Mouse (Mus musculus) MEL (cell line): Measurements from ENCODE around the gene Cry2. TPM values are rescaled to one million over a fixed set of nuclear protein-coding genes. Genes with fewer than 3 reads are reported as not detected.

Source experiments
- DNase-seq: peaks from one replicate; pipeline ENCODE4 v3.0.0; 2011; ENCODE audit warnings: low read depth, low spot score
- H3K27ac ChIP-seq: 2 replicates; pipeline ENCODE4 v1.5.1; 2012; ENCODE audit warnings: low read depth, mild to moderate bottlenecking, control low read depth, low read length, moderate library complexity; ENCODE audit not compliant: control insufficient read depth
- H3K27me3 ChIP-seq, 2 experiments: fragments of 150-350 bp in 1 of 2; sonication (generic) in 1 of 2; 2 replicates each; pipeline ENCODE4 v1.6.1; 2012; ENCODE audit warnings: low read length in 2 of 2, mild to moderate bottlenecking in 2 of 2, improper control_type of control experiment in 1 of 2, moderate library complexity in 1 of 2; ENCODE audit not compliant: insufficient read depth in 2 of 2, control insufficient read depth in 1 of 2
- H3K36me3 ChIP-seq, 2 experiments: 2 replicates each; pipeline ENCODE4 v1.6.1; 2012 to 2014; ENCODE audit warnings: low read length in 2 of 2, improper control_type of control experiment in 1 of 2, inconsistent platforms in 1 of 2, mild to moderate bottlenecking in 1 of 2; ENCODE audit not compliant: insufficient read depth in 2 of 2, control insufficient read depth in 1 of 2
- H3K4me1 ChIP-seq, 2 experiments: fragments of 150-350 bp in 1 of 2; sonication (generic) in 1 of 2; 2 replicates each; pipeline ENCODE4 v1.6.1; 2012; ENCODE audit warnings: low read length in 2 of 2, improper control_type of control experiment in 1 of 2, mild to moderate bottlenecking in 1 of 2; ENCODE audit not compliant: insufficient read depth in 2 of 2, control insufficient read depth in 1 of 2
- H3K4me3 ChIP-seq, 2 experiments: fragments of 150-350 bp in 1 of 2; sonication (generic) in 1 of 2; 2 replicates each; pipeline ENCODE4 v1.5.1; 2012; ENCODE audit warnings: low read depth in 2 of 2, low read length in 2 of 2, mild to moderate bottlenecking in 2 of 2, moderate library complexity in 2 of 2, control low read depth in 1 of 2, improper control_type of control experiment in 1 of 2; ENCODE audit not compliant: control insufficient read depth in 1 of 2, insufficient read depth in 1 of 2
- H3K79me2 ChIP-seq: 2 replicates; pipeline ENCODE4 v1.6.1; 2012; ENCODE audit warnings: mild to moderate bottlenecking, low read length, moderate library complexity; ENCODE audit not compliant: control insufficient read depth, poor library complexity, insufficient read depth
- H3K9ac ChIP-seq: 2 replicates; pipeline ENCODE4 v1.6.1; 2012; ENCODE audit warnings: low read depth, mild to moderate bottlenecking, control low read depth, low read length, moderate library complexity; ENCODE audit not compliant: control insufficient read depth, poor library complexity, severe bottlenecking
- H3K9me3 ChIP-seq: fragments of 150-350 bp; sonication (generic); replicated peaks from 2 replicates; pipeline ENCODE4 v1.6.1; 2012; ENCODE audit warnings: mild to moderate bottlenecking, low read length, improper control_type of control experiment, moderate library complexity; ENCODE audit not compliant: insufficient read depth
- CHD1 ChIP-seq: IDR thresholded peaks from 2 replicates; pipeline ENCODE4 v1.6.1; 2012; ENCODE audit warnings: low read depth, mild to moderate bottlenecking, inconsistent platforms, low read length, improper control_type of control experiment
- CTCF ChIP-seq, 3 experiments: IDR thresholded peaks in 2 of 3; conservative IDR thresholded peaks in 1 of 3; 2 replicates each; pipeline ENCODE4 v1.5.1; 2011 to 2012; ENCODE audit warnings: low read length in 3 of 3, low read depth in 2 of 3, mild to moderate bottlenecking in 2 of 3, improper control_type of control experiment in 1 of 3, inconsistent platforms in 1 of 3, mixed read lengths in 1 of 3, moderate library complexity in 1 of 3; ENCODE audit not compliant: control insufficient read depth in 1 of 3, insufficient read depth in 1 of 3, poor library complexity in 1 of 3, severe bottlenecking in 1 of 3
- ETS1 ChIP-seq: IDR thresholded peaks from 2 replicates; pipeline ENCODE4 v1.6.1; 2012; ENCODE audit warnings: low read depth, mild to moderate bottlenecking, inconsistent platforms, low read length, improper control_type of control experiment, moderate library complexity
- JUND ChIP-seq: IDR thresholded peaks from 2 replicates; pipeline ENCODE4 v1.6.1; 2011; ENCODE audit warnings: low read depth, mild to moderate bottlenecking, improper control_type of control experiment, low read length
- MAFK ChIP-seq: IDR thresholded peaks from 2 replicates; pipeline ENCODE4 v1.6.1; 2011; ENCODE audit warnings: low read depth, mild to moderate bottlenecking, low read length, improper control_type of control experiment, borderline replicate concordance
- MAX ChIP-seq: IDR thresholded peaks from 2 replicates; pipeline ENCODE4 v1.6.1; 2011; ENCODE audit warnings: low read length, improper control_type of control experiment
- MAZ ChIP-seq: IDR thresholded peaks from 2 replicates; pipeline ENCODE4 v1.6.1; 2012; ENCODE audit warnings: low read depth, mild to moderate bottlenecking, inconsistent platforms, low read length, improper control_type of control experiment
- MYC ChIP-seq: IDR thresholded peaks from 2 replicates; pipeline ENCODE4 v1.6.1; 2011; ENCODE audit warnings: low read depth, mild to moderate bottlenecking, low read length, improper control_type of control experiment, moderate library complexity
- RAD21 ChIP-seq: IDR thresholded peaks from 2 replicates; pipeline ENCODE4 v1.6.1; 2011; ENCODE audit warnings: mild to moderate bottlenecking, low read depth, low read length, improper control_type of control experiment
- RCOR1 ChIP-seq: IDR thresholded peaks from 2 replicates; pipeline ENCODE4 v1.6.1; 2012; ENCODE audit warnings: low read depth, mild to moderate bottlenecking, inconsistent platforms, low read length, improper control_type of control experiment
- SIN3A ChIP-seq: IDR thresholded peaks from 2 replicates; pipeline ENCODE4 v1.6.1; 2012; ENCODE audit warnings: low read length, improper control_type of control experiment, inconsistent platforms
- SMC3 ChIP-seq: IDR thresholded peaks from 2 replicates; pipeline ENCODE4 v1.6.1; 2011; ENCODE audit warnings: low read depth, low read length, improper control_type of control experiment
- TCF12 ChIP-seq: IDR thresholded peaks from 2 replicates; pipeline ENCODE4 v1.6.1; 2014; ENCODE audit warnings: low read depth, mild to moderate bottlenecking, inconsistent platforms, low read length, improper control_type of control experiment, moderate library complexity
- USF2 ChIP-seq, 2 experiments: IDR thresholded peaks; 2 replicates each; pipeline ENCODE4 v1.6.1; 2011 to 2012; ENCODE audit warnings: improper control_type of control experiment in 2 of 2, low read length in 2 of 2, borderline replicate concordance in 1 of 2, inconsistent platforms in 1 of 2, low read depth in 1 of 2, mild to moderate bottlenecking in 1 of 2; ENCODE audit not compliant: insufficient read depth in 1 of 2
- ZC3H11A ChIP-seq: IDR thresholded peaks from 2 replicates; pipeline ENCODE4 v1.6.1; 2012; ENCODE audit warnings: low read depth, mild to moderate bottlenecking, inconsistent platforms, low read length, improper control_type of control experiment
- ZNF384 ChIP-seq: IDR thresholded peaks from 2 replicates; pipeline ENCODE4 v1.6.1; 2012; ENCODE audit warnings: low read depth, mild to moderate bottlenecking, inconsistent platforms, low read length, improper control_type of control experiment
- polyA plus RNA-seq, 2 experiments: library from polyadenylated mRNA; stranded (reverse) in 1 of 2; unstranded in 1 of 2; fragments of >175 nt in 1 of 2; fragments of >200 nt in 1 of 2; gene quantifications; 2 replicates each; pipeline versions ENCODE4 v1.2.1 to v1.2.4; 2012; ENCODE audit warnings: low replicate concordance in 2 of 2, low read depth in 1 of 2; ENCODE audit not compliant: insufficient read length in 2 of 2, insufficient read depth in 1 of 2, missing spikeins in 1 of 2
- total RNA-seq: library from RNA; depleted of rRNA; stranded (reverse); fragments of 300-350 nt; gene quantifications from 2 replicates; pipeline ENCODE4 v1.2.3, GENCODE M21; 2012

The Cry2 gene
- total and polyA plus RNA-seq, 3 experiments, result 13.3 to 36.2 TPM; not detected in 1

DNA sequence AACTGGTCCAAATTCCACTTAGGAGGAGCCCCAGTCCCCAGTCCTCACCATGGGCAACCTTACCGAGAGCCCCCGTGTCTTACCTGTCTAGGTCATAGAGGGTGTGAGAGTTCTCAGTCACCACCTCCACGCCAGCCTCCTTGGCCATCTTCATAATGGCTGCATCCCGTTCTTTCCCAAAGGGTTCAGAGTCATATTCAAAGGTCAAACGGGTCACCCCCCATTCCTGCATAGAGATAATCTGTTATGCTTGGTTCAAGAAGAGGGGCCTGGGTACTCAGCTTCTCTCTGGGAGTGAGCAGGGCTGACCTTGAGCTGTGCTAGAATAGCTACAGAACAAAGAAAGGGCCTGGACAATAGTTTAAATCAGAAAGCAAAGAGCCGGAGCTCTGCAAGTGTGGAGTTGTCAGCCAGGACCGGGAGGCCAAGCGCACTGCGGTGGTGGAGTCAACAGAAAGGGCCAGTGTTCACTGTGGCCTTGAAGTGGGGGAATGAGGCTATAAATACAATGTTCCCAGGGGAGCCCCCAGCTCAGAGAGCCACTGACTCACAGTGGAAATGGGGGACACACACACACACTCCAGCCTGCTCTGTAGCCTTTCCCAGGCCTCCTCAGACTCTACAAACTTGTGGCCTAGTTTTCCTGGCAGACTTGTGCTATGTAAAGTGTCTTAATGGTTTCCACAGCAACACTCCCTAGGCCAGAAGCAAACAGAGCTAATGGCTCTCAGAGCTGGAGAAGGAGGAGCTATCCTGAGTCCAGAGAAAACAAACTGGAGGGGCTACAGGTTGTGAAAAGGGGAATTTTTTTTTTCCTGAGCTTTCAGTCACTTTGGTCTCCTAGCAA lies 9.2 kb downstream of the Cry2 start:
- Histone ChIP-seq H3K79me2 (peaks cover 26% of the 10 kb centered on the region), H3K27ac (no peak overlapping the region), H3K9ac (no peak overlapping the region), H3K4me3 (no peak overlapping the region), H3K9me3 (no peaks in the 10 kb centered on the region), H3K4me1 (no peaks in the 10 kb centered on the region), H3K27me3 (no peaks in the 10 kb centered on the region), H3K36me3 (peaks cover 0 to 29% of the 10 kb centered on the region in 2 experiments; a peak in 2 of 4 replicates)
- TF ChIP-seq ZNF384 (no peak), JUND (no peak), MAZ (no peak), ETS1 (no peak)
- DNase-seq, result no peak

DNA sequence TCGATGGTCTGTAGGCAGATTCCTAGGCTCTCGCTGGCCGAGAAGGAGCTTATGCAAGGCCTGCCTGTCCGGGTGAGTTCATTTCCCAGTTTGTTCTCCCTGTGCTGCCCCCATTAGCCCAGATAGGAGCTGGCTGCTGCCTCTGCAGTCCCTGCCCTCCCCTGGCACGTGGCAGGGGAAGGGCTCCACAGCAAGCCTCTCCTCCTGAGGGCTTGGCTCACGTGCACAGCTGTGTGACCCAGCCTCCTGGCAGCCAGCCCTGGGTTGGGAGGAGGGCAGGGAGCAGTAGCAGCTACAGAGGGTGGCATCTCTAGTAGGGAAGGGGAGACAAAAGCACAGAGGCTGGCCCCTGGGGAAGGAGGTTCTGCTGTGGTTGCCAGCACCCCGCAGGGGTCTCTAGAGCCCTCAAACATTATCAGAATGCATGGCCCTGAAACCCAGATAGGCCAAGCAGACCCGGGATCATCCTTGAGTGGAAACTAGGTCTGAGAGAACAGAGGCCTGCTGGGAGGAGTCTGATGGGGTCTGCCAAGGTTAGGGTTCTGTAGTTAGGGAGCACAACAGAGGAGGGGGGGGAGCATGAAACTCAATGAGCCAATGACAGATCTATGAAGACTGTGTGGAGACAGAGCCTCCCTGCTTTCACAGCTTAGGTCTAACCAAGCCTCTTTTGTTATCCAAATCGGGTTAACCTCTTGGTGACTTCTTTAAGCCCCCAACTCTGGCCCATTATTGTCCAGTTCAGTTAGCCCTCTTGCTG lies 10.0 kb downstream of the Cry2 start:
- Histone ChIP-seq H3K27ac (no peak overlapping the region), H3K9ac (no peak overlapping the region), H3K36me3 (peaks cover 0 to 30% of the 10 kb centered on the region in 2 experiments; a peak in 2 of 4 replicates), H3K9me3 (no peaks in the 10 kb centered on the region), H3K4me3 (no peak overlapping the region), H3K4me1 (no peaks in the 10 kb centered on the region)
- no peak for DNase-seq
- no peak for TF ChIP-seq JUND
- TF ChIP-seq SIN3A, result no peak
- TF ChIP-seq CTCF (IDR thresholded peaks at IDR 0.05 in 2 of 3, conservative IDR thresholded peaks at IDR 0.05 in 1 of 3; ENCODE audit: control insufficient read depth in 1 of 3, insufficient read depth in 1 of 3, low read depth in 2 of 3, low read length in 3 of 3, poor library complexity in 1 of 3, severe bottlenecking in 1 of 3), result no peak
- no peak for TF ChIP-seq SMC3
- no peak for TF ChIP-seq MAFK
- no peak for TF ChIP-seq MAX
- TF ChIP-seq RAD21, result no peak
- TF ChIP-seq MYC, result no peak
- no peak for TF ChIP-seq ZC3H11A
- TF ChIP-seq USF2 (IDR thresholded peaks at IDR 0.05; ENCODE audit: borderline replicate concordance in 1 of 2, insufficient read depth in 1 of 2, low read depth in 1 of 2, low read length in 2 of 2), result no peak
- TF ChIP-seq RCOR1, result no peak
- no peak for TF ChIP-seq TCF12
- TF ChIP-seq CHD1, result no peak
- TF ChIP-seq, all 39 proteins: peak for 0
- peaks cover 18% of the 10 kb centered on the region for H3K79me2 ChIP-seq
- H3K27me3 ChIP-seq, result no peaks in the 10 kb centered on the region
